Mouse (Mus musculus): Measurements from ENCODE around the gene Sfi1. TPM values are rescaled to one million over a fixed set of nuclear protein-coding genes. Genes with fewer than 3 reads are reported as not detected.
A peak's percentile ranks its signal among the peaks of the same experiment; 100 is the strongest.
"Not testable (repeated sequence)": the region's sequence is repeated elsewhere in the genome, so short reads cannot be mapped to it uniquely, and the experiment has no call there.

The Sfi1 gene
- polyA plus RNA-seq, 1 experiment from 2014 or later, result 3.1 TPM

DNA sequence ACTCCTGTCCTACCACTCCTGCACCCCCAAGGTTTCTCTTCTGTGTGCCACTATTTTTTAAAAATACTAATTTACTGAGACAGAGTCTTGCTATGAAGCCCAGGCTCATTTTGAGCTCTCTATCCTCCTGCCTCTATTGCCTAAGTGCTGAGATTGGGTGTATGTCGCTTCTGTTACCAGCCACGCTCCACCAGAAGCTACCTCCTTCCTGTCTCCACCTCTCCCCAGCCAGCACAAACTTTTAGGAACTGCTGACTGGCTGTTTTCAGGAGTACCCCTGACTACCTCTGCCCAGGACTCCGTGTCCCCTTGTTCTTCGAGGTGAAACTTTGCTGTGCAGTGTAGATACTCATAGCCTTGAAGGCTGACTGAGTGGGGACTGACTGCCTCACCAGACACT lies 59.9 kb downstream of the Sfi1 start:
- not testable (repeated sequence) for H3K4me1 ChIP-seq (ENCODE audit: insufficient read depth); DNase-seq; H3K9me3 ChIP-seq (ENCODE audit: low read length); H3K27ac ChIP-seq (ENCODE audit: low read depth); H3K4me2 ChIP-seq (ENCODE audit: low read depth, low read length); H3K4me3 ChIP-seq (ENCODE audit: low read depth, low read length); H3K27me3 ChIP-seq (ENCODE audit: insufficient read depth, low read length); H3K9ac ChIP-seq (replicated peaks); H3K36me3 ChIP-seq (replicated peaks; ENCODE audit: insufficient read depth, low read length)
- ATAC-seq, result peak; percentile 8
- no CpG with 5 or more reads among the region's 4 CpGs for WGBS (ENCODE audit: insufficient replicate concordance)

- 83% methylated on average over 3 of the region's 3 CpGs for WGBS (ENCODE audit: insufficient replicate concordance)
- not testable (repeated sequence) for H3K9ac ChIP-seq (replicated peaks)
These were observed 60.3 kb downstream of the Sfi1 start for GRCm38 (mm10) chr11:3132957-3133356.

DNA sequence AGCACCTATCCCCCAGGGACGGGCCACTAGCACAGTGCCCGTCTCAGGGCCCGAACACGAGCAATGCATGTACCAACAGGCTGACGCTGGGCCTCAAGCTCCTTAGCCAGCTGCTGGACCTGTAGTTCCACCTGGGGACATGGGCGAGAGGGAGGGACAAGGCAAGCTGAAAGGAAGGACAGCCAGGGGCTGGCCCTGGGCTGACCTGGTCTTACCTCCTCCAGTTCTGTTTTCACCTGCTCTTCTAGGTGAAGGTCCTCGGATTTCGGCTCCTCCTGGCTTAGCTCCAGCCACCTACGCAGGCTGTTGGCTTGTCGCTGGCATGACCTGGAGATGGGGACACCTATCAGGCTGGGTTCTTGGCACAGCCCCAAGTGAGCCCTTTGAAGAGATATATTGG lies 61.3 kb downstream of the Sfi1 start:
- DNase-seq (peak; percentile 56), ATAC-seq (peak; percentile 35)
- WGBS (ENCODE audit: insufficient replicate concordance), result 80% methylated on average over 7 of the region's 10 CpGs
- H3K27me3 ChIP-seq (ENCODE audit: insufficient read depth, low read length); H3K4me1 ChIP-seq (ENCODE audit: insufficient read depth); H3K9me3 ChIP-seq (ENCODE audit: low read length); H3K27ac ChIP-seq (ENCODE audit: low read depth); H3K4me2 ChIP-seq (ENCODE audit: low read depth, low read length); H3K9ac ChIP-seq (replicated peaks); H3K36me3 ChIP-seq (replicated peaks; ENCODE audit: insufficient read depth, low read length); H3K4me3 ChIP-seq (ENCODE audit: low read depth, low read length): not testable (repeated sequence)

More at GRCm38 (mm10) chr11:3132957-3133356, 60.3 kb downstream of the Sfi1 start:
- H3K9me3 ChIP-seq (ENCODE audit: low read length); DNase-seq; H3K27ac ChIP-seq (ENCODE audit: low read depth); H3K4me1 ChIP-seq (ENCODE audit: insufficient read depth); H3K27me3 ChIP-seq (ENCODE audit: insufficient read depth, low read length); H3K36me3 ChIP-seq (replicated peaks; ENCODE audit: insufficient read depth, low read length); H3K4me2 ChIP-seq (ENCODE audit: low read depth, low read length); H3K4me3 ChIP-seq (ENCODE audit: low read depth, low read length): not testable (repeated sequence)
- ATAC-seq, result peak; percentile 8

DNA sequence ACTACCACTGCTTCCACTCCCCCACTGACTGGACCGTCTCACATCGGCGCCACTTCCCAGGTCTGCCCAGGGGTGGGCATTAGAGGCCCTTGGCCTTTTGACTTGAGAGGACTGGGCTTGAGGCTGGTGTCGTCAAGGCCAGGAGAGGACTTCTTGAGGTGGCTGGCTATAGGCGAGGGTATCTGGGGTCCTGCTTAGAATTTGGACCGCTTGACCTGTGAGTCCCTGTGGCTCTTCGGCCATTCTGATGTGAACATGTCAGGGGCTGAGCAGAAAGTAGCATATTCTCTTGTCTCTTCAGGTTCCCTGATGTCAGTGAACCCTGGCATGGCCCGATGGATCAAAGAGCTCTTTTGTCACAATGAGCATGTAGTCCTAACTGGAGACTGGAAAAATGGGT lies 63.4 kb downstream of the Sfi1 start:
- 87% methylated on average over 5 of the region's 8 CpGs for whole genome bisulfite sequencing (ENCODE audit: insufficient replicate concordance)
- not testable (repeated sequence) for H3K27me3 ChIP-seq (ENCODE audit: insufficient read depth, low read length); H3K36me3 ChIP-seq (replicated peaks; ENCODE audit: insufficient read depth, low read length); H3K4me3 ChIP-seq (ENCODE audit: low read depth, low read length); H3K9ac ChIP-seq (replicated peaks); H3K27ac ChIP-seq (ENCODE audit: low read depth); H3K4me1 ChIP-seq (ENCODE audit: insufficient read depth); H3K9me3 ChIP-seq (ENCODE audit: low read length); ATAC-seq; H3K4me2 ChIP-seq (ENCODE audit: low read depth, low read length)
- DNase-seq, result peak; percentile 44

GRCm38 (mm10) chr11:3129276-3129675 lies 64.0 kb downstream of the Sfi1 start:
- not testable (repeated sequence) for H3K36me3 ChIP-seq (replicated peaks; ENCODE audit: insufficient read depth, low read length); H3K27me3 ChIP-seq (ENCODE audit: insufficient read depth, low read length); H3K4me2 ChIP-seq (ENCODE audit: low read depth, low read length); H3K9ac ChIP-seq (replicated peaks); H3K27ac ChIP-seq (ENCODE audit: low read depth); H3K4me1 ChIP-seq (ENCODE audit: insufficient read depth); H3K4me3 ChIP-seq (ENCODE audit: low read depth, low read length); H3K9me3 ChIP-seq (ENCODE audit: low read length); ATAC-seq; DNase-seq
- WGBS (ENCODE audit: insufficient replicate concordance), result 86% methylated on average over 1 of the region's 2 CpGs

- not testable (repeated sequence) for H3K9ac ChIP-seq (replicated peaks); H3K4me2 ChIP-seq (ENCODE audit: low read depth, low read length); H3K4me3 ChIP-seq (ENCODE audit: low read depth, low read length); H3K9me3 ChIP-seq (ENCODE audit: low read length); H3K27me3 ChIP-seq (ENCODE audit: insufficient read depth, low read length); H3K36me3 ChIP-seq (replicated peaks; ENCODE audit: insufficient read depth, low read length); H3K27ac ChIP-seq (ENCODE audit: low read depth); H3K4me1 ChIP-seq (ENCODE audit: insufficient read depth)
- ATAC-seq (peak; percentile 4), DNase-seq (peak; percentile 46)
- WGBS (ENCODE audit: insufficient replicate concordance), result 74% methylated on average over 5 of the region's 7 CpGs
These were observed 65.9 kb downstream of the Sfi1 start for GRCm38 (mm10) chr11:3127303-3127795.

DNA sequence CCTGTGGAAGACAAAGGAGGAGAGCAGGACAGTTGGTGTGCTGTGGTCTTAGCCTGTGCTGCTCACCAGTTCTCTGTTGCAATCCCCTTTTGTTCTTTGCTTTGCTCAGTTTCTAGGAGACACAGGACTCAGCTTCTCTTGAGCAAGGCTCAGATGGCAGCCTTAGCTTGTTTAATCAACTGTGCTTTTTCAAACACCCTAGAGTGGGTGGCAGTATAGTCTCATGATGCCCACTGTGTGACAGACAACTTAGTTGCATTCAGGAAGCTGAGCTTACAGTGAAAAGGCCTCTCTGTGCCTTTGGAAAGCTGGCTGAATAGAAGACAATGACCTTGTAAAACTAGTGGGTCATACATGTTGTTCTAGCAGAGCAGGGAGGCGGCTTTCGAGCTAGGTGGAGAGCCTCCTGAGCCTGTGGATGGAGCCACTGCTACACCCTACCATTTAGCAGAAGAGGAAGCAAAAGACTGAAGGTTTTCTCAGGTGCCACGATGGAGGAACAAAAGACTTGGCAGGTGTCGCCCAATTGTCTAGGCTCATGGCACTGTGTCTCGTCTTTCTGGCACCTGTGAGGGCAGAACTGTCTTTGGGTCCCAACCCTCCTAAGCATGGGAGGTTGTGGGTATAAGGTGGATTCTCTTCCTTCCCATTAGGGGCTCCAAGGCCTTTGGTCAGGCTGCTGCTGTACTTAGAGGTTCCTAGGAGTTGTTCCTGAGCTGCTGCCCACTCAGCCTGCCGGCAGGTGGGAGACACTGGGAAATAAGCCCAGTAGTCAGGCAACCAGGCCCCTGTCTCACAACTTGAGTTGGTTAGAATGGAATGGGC lies 66.6 kb downstream of the Sfi1 start:
- H3K9me3 ChIP-seq (ENCODE audit: low read length); H3K4me3 ChIP-seq (ENCODE audit: low read depth, low read length); H3K4me1 ChIP-seq (ENCODE audit: insufficient read depth); H3K36me3 ChIP-seq (replicated peaks; ENCODE audit: insufficient read depth, low read length); H3K9ac ChIP-seq (replicated peaks); H3K27ac ChIP-seq (ENCODE audit: low read depth); H3K4me2 ChIP-seq (ENCODE audit: low read depth, low read length); H3K27me3 ChIP-seq (ENCODE audit: insufficient read depth, low read length); DNase-seq: not testable (repeated sequence)
- 70% methylated on average over 6 of the region's 6 CpGs for WGBS (ENCODE audit: insufficient replicate concordance)
- peak; percentile 0 for ATAC-seq

- H3K9ac ChIP-seq (replicated peaks); ATAC-seq; H3K4me1 ChIP-seq (ENCODE audit: insufficient read depth); DNase-seq; H3K27ac ChIP-seq (ENCODE audit: low read depth); H3K9me3 ChIP-seq (ENCODE audit: low read length); H3K4me2 ChIP-seq (ENCODE audit: low read depth, low read length); H3K27me3 ChIP-seq (ENCODE audit: insufficient read depth, low read length); H3K36me3 ChIP-seq (replicated peaks; ENCODE audit: insufficient read depth, low read length); H3K4me3 ChIP-seq (ENCODE audit: low read depth, low read length): not testable (repeated sequence)
- WGBS (ENCODE audit: insufficient replicate concordance), result 59% methylated on average over 3 of the region's 4 CpGs
These were observed 67.3 kb downstream of the Sfi1 start for GRCm38 (mm10) chr11:3125922-3126321.
